Mouse (Mus musculus) hematopoietic stem cell, adult 5-6 weeks (primary cell): ENCODE data around the gene Pfdn6. TPM values are rescaled to one million over a fixed set of nuclear protein-coding genes. Genes with fewer than 3 reads are reported as not detected.
A peak's percentile ranks its signal among the peaks of the same experiment; 100 is the strongest.
"Not testable (repeated sequence)": the region's sequence is repeated elsewhere in the genome, so short reads cannot be mapped to it uniquely, and the experiment has no call there.

Experiments used
- ATAC-seq, 2 experiments: fragments of 125-278 bp in 1 of 2; replicated peaks in 1 of 2; 2 replicates each; pipeline ENCODE4 v1.8.0; 2016 to 2017; ENCODE audit warnings: inconsistent platforms in 2 of 2, mild to moderate bottlenecking in 2 of 2, moderate number of reproducible peaks in 2 of 2, low read depth in 1 of 2, moderate TSS enrichment in 1 of 2; ENCODE audit not compliant: low FRiP score in 2 of 2, poor library complexity in 2 of 2, severe bottlenecking in 2 of 2, insufficient read depth in 1 of 2, low TSS enrichment in 1 of 2
- total RNA-seq: library from RNA; stranded (forward); fragments of 172-1452, 232-1000 nt; gene quantifications from 2 replicates; pipeline ENCODE4 v1.2.3, GENCODE M21; 2017

The Pfdn6 gene
- 89.1 and 115 TPM in 2 replicates for total RNA-seq

DNA sequence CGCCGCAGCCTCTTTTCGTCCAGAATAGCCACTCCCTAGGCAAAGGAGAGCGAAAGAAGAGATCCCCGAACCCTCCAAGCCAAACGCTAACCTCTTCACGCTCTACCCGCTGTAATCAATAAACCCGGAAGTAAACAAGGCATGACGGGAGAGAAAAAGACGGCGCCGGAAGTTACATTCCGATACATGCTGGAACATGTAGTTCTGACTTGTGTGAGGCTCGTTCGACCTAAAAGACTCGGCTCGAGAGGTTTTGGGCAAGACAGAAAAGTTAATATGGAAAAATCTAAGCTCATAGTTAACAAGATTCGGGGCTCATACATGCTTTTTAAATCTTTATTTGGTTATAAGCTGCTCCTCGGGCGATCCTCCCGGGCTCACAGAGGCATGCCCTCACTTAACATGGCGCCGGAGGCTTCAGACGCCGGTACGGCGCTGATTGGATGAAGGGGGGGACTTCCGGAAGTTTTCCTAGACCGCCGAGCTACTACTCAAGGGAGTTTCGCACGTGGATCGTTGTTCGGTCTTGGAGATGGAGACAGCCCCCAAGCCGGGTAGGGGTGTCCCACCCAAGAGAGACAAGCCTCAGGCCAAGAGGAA is at the start of gene Pfdn6, which contains the start of gene Wdr46:
TSS of gene Pfdn6 (minus strand) at position 138 of the 600 bp plus-strand sequence.
TSS of gene Wdr46 (plus strand) at position 455 of the 600 bp plus-strand sequence.
- peak; percentile 87 to 88 for ATAC-seq

DNA sequence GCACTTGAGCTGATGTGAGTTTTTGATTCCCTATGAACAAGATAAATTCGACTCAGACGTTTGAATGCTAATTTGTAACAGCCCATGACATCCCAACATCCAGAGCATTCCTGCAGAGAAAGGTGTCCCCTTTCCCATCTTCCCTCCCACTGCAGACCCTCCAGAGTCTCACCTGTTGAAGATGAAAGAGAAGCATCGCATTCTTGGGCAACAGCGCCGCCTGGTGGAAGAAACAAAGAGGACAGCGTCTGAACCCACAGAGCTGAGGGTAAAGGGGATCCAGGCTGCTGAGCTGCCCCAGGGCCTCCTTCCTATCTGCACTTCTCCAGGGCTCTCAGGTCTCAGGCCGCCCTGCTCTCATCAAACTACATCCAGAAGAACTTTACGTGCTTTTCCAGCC is 42.0 kb upstream of the Pfdn6 start:
- ATAC-seq = not testable (repeated sequence)

DNA sequence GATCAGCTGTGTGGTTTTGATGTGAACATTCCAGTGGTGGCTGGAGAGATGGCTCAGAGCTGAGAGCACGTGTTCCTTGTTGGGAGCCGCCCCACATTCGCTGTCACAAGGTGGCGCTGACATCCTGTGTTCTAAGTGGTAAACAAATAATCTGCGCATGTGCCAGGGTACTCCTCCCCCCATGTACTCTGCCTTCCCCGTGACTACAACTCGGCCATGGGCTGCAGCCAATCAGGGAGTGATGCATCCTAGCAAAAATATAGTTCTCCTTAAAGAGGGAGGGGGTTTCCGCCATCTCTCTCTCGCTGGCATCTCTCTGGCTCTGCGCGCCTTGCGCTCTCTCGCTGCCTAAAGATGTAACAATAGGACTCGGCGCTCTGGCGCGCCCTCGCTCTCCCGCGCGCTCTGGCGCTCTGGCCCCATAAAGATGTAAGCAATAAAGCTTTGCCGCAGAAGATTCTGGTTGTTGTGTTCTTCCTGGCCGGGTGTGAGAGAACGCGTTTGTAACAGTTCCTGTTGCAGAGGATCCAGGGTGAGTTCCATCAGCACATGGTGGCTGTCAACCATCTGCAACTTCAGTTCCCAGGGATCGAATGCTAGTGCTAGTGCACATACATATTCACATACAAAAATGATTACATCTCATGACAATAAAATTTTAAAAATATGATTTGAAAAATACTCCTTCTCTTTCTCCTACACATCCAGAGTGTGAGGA is 41.2 kb upstream of the Pfdn6 start:
- peak; percentile 69 to 77 for ATAC-seq

DNA sequence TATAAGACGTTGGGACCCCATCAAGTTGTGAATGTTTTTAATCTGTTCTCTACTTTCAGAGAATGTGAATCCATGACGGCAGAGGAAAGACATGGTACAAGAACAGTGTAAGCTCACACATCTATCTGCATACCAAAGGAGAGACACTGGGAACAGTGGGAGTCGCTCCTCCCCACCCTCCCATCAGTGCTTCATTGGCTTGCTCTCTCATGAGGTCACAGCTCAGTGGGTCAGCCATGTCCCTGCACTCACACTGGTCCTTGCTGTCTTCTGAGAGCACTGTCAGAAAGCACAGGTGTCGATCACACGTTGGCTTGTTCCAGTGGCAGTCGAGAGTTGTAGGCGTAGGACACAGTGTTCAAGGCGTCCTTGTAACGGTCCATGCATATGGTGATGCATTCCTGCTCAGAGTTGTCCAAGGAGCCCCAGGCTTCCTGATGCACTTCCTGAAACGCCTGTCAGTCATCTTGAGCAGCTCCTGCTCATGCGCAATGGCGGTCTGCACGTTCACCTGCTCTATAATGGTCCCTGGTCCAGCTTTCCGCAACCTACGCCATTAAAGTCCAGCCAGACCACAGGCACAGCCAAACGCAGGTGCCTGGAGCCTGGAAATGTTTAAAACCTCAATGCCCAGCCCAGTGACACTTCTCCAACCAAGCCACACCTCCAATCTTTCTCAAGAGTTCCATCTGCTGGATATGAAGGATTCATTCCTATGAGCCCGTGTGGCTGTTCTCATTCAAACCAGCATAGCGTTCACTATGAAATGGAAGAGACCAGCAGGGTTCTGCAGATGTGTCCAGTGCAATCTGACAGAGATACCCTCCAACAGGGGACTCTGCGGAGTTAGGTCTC is 40.3 kb upstream of the Pfdn6 start:
- ATAC-seq = no peak

DNA sequence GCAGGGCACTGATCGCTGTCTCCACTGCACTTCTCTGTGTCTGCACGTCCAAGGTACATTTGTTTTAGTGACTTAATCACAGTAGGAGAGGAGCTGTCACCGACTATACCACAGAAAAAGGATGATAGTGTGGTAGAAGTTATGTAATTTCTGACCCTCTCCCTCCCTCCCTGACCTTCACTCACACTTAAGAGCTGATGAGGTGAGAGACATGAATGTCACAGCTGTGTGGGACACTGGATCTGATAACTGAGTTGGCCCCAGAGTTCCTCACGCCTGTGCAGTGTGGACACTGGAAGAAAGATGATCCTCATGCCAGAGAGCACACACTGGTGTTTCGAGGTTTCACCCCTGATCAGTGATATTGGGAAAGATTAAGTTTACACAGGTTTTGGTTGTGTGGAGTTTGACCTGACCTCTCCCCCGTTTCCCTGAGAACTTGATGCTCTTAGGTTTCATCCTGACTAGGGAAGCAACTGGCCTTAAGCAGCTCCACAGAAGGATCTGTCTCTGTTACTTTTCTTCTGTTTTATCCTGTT is 39.4 kb upstream of the Pfdn6 start:
- ATAC-seq = no peak

DNA sequence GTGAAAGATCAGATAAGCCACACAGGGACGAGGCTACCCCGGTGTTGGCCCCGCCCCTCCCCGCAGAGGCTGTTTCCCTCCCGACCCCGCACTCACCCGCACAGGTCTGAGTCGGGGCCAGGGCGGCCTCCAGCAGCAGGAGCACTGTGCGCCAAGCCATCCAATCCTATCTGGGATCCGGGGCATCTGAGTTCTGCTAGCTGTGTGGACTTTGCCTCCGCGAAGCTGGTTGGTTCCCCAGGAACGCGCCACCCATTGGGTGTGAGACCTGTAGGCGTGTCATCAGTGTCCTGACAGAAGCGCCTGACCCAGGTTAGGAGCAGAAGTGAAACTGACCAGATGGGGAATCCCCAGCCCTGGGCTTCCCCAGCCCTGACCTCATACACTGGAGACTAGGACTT is 38.5 kb upstream of the Pfdn6 start:
- ATAC-seq = peak; percentile 91

DNA sequence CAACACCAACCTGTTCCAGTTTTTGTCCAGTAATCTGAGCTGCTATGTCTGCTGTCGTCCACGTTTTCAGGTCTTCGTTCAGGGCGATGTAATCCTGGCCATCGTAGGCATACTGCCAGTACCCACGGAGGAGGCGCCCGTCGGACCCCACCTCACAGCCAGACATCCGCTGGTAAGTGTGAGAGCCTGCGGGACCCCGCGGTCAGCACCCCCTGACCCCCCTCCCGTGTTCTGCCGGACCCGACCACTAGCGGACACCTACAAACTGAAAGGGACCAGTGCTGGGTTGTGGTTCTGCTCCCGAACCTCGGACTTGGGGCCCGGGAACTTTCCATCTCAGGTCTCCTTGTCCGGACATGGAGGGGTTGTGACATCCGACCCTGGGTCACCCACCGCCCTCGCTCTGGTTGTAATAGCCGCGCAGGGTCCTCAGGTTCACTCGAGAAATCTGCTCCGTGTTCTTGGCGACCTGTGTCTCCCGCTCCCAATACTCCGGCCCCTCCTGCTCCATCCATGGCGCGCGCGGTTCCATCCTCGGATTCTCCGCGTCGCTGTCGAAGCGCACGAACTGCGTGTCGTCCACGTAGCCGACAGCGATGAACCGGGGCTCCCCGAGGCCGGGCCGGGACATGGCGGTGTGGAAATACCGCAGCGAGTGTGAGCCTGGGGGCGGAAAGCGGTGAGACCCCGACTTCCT is 37.9 kb upstream of the Pfdn6 start:
- ATAC-seq = no peak

DNA sequence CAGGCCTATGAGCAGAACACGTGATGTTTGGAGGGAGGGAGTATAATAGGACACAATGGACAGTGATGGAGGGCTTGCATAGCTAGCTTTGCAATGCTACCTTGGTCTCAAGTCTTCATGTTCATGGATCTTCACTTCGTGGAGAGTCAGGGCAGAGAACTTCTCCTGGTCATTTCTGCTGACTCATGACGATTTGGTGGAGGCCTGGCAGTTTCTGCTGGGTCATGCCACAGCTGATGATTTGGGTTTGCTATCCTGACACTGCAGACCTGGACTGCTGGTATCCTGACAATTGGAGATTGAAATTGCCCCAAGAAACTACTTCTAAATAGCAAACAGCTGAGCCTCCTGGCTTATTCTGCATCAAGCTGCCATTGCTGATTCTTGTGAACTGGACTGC is 33.4 kb upstream of the Pfdn6 start:
- no peak for ATAC-seq

DNA sequence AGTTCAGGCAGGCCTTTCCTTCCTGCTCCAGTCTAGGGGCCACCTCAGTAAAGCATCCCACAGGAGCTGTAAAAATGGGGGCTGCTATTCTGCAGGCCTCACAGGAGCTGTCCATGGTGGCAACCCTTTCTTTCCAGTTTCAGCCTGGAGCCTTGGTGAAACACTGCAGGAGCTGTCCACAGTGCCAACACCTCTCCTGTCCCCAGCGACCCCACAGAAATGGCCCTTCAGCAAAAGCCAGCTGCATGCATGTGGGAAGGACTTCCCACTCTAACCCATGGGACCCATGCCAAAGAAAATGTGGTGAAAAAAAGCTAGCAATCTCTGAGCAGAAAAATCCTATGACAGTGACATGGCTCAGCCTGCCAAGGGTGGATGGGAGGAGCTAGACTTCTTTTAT is 32.5 kb upstream of the Pfdn6 start:
- ATAC-seq = 0 out of 4 replicates have a peak, but pooled peaks of 1 of the 2 experiments have one; percentile 29

DNA sequence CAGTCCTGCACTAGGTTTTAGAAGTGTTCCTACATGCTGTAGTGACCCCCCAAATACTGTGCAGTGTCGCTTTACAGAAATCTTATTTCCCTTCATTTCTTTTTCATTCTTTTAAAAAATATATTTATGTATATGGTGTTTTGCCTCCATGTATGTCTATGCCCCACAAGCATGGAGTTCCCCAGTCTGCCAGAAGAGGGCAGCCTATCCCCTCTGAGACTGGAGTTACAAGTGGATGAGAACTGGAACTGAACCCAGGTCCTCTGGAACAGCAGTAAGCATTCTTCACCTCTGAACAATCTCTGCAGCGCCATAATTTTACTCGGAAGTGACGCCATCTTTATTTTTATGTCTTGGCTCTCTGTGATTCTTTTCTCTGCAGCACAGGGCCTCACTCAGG is 29.3 kb upstream of the Pfdn6 start:
- ATAC-seq = no peak

DNA sequence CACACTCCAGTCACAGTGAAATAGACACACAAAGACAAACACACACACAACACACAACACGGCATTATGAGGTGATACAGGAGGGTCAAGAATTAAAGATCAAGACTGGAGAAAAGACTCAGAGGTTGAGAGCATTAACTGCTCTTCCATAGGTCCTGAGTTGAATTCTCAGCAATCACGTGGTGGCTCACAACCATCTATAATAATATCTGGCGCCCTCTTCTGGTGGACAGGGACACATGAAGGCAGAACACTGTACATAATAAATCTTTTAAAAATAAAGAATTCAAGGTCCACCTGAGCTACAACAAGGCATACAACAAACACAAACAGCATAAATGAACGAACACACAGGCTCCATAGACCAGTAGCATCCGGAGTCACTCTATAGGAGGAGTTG is 28.8 kb upstream of the Pfdn6 start:
- peak in 1 of 2 experiments; percentile 26; a peak in 1 of 4 replicates for ATAC-seq

DNA sequence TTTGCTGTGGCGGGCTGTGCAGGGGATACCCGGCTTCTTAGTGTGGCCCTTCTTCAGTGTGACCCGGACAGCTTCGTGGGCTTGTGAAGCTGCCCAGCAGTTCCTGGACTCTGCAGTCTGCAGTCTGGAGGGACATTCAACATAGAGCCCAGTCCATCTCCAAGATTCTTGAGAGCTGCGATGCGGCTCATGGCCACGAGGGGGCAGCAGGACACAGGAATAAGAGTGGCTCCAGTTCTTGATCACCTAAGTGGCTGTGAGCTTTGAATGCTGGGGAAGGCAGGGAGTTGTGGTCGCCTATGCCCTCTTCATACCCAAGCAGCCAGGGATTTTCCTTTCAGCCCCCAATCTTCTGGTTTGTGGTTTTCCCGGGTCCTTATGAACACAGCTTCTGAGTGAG is 28.3 kb upstream of the Pfdn6 start:
- peak; percentile 86 to 89 for ATAC-seq

DNA sequence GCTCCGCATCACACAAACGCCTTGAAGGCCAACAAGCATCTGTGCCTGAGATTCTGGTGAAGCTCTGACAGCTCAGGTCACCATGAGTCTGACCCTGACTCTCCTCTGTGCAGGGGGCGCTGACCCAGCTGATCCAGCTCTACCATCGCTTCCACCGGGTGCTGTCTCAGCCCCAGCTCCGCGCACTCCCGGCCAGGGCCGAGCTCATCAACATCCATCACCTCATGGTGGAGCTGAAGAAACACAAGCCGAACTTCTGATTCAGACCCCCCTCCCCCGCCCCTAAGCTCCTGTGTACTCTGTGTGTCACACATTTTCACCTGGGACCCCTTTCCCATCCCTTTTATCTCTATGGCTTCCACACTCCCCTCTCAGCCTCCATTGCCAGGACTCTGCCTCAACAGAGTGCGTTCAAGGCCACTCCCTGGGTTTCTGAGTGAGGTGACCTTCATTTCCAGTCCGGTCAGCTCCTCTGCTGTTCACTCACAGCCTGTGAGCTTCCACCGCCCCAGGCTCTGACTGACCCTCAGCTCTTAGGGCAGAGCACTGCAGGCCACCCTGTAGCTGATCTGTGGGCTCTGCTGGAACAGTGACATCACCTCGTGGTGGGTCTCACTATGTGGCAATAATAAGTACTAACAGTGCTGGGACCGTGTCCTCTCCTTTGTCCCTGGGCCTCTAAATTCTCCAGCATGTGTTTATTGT is 25.9 kb upstream of the Pfdn6 start:
- no peak for ATAC-seq

DNA sequence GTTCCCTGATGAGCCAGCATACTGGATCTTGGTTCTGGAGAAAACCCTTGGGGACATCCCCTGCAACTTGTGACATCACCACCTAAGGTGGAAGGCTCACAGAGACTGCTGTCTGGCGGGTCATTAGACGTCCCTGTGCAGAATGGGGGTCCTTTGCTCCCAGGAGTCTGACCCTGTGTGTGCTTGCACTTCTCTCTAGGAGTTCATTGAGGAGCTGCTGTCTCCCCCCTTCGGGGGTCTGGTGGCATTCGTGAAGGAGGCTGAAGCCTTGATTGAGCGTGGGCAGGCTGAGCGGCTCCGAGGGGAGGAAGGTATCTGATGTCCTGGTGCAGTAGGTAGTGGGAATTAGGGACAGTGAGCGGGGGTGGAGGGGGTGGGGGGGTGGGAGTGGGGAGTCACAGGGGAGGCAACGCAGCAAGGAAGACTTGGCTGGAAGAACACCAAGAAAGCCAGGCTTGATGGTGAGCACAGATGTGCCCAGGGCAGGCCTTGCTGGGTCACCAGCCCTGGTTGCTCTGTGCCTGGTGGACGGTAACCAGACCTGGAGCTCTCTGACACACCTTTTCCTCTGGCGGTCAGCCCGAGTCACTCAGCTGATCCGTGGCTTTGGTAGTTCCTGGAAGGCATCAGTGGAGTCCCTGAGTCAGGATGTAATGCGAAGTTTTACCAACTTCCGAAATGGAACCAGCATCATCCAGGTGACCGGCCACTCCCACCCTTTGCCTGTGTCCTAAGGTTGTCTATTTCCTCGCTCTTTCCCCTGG is 25.1 kb upstream of the Pfdn6 start:
- no peak for ATAC-seq

DNA sequence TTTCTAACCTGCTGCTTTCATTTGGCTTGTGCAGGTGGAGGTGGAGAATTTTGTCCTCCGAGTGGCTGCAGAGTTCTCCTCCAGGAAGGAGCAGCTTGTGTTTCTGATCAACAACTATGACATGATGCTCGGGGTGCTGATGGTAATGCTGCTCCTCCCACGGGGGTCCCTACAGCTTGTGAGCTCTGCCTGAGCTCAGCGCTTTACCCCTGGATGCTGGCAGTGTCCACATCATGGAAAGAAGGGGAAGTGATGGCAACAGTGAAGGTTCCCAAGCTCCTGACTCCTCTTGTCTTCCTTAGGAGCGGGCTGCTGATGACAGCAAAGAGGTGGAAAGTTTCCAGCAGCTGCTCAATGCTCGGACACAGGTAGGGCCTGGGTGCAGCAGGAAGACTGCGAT is 22.7 kb upstream of the Pfdn6 start:
- ATAC-seq = no peak

DNA sequence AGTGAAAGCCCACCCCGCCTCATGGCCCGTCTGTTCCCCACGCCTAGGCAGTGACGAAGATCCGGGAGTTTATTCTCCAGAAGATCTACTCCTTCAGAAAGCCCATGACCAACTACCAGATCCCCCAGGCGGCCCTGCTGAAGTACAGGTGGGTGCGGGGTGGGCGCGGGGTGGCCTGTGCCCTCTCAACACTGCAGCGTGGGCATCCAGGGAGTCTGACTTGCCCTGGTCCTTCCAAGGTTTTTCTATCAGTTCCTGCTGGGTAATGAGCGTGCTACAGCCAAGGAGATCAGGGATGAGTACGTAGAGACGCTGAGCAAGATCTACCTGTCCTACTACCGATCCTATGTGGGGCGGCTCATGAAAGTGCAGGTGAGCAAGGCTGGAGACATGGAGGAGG is 19.8 kb upstream of the Pfdn6 start:
- no peak for ATAC-seq
